Mouse (Mus musculus) inflammation-experienced regulatory T-cells, adult 6 months (primary cell): ENCODE results near the gene Steap3. TPM values are rescaled to one million over a fixed set of nuclear protein-coding genes. Genes with fewer than 3 reads are reported as not detected.

Experiments used
- ATAC-seq: one replicate; pipeline ENCODE4 v1.8.0; 2017
- polyA plus RNA-seq, 3 experiments: library from polyadenylated mRNA; unstranded; fragments of 100-300 nt; shearing (Covaris generic); gene quantifications; one replicate each; pipeline ENCODE4 v1.2.1; 2017

Gene Steap3
- polyA plus RNA-seq, 3 experiments from 2014 or later, result 1.5 TPM; not detected in 2

DNA sequence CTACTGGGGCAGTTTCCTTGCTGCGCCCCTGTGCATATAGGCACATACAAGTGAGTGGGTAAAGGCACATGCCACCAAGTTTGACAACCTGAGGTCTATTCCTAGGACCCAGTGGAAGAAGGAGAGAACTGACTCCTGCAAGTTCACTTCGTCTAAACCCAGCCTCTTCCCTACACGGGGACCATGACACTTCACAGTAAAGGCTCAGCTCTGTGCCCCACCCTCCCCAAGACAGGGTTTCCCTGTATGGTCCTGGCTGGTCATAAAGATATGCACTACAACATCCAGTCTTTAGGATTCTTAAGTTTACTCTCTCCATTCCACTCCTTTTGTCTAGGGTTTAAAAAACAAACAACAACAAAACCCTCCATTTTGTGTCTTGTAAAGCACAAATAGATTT is 21.9 kb downstream of the Steap3 start:
- no peak for ATAC-seq

DNA sequence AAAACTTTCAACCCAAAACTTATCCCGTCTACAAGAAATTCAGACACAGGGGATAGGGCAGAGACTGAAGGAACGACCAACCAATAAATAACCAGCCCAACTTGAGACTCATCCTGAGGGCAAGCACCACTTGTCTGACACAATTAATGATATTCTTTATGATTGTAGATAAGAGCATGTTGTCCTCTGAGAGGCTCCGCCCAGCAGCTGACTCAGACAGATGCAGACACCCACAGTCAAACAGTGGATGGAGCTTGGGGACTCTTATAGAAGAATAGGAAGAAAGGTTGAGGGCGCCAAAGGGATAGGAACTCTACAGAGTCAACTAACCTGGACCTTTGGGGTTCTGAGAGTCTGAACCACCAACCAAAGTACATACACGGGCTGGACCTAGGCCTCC is 22.7 kb downstream of the Steap3 start:
- no peak for ATAC-seq

DNA sequence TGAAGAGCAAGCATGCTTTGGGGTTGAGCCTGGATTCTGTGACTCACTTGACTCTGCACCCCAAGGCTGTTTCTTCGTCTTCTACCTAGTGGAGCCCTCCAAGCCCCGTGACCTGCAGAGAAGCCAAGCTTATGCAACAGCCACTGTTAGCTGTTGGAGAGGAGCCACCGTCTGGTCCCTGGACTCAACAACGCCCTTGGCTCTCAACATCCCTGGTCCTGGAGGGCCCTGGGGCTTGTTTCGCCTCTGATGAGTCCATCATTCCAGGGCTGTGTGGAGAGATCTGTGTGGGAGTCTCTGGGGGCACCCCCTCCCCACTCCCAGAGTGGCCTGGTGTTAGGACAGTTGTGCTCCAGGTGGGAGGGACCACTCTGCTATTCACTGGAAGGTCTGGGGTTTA is 24.3 kb downstream of the Steap3 start:
- no peak for ATAC-seq

DNA sequence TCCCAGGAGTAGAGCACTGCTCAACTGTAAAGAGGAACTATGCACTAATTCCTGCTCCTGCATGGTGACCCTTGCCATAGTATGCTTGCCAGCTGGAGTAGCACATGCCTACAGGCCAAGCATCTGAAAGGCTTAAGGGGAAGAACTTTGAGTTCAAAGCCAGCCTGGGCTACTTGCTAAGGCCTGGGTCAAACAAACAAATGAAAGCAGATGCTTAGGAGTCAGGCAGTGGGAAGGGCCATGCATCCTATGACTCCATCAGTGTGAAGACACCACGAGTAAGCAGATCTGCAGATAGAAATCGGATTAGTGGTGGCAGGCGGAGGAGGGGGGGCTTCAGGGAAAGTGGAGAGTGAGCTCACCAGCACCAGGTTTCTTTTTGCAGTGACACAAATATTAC is 25.2 kb downstream of the Steap3 start:
- no peak for ATAC-seq

DNA sequence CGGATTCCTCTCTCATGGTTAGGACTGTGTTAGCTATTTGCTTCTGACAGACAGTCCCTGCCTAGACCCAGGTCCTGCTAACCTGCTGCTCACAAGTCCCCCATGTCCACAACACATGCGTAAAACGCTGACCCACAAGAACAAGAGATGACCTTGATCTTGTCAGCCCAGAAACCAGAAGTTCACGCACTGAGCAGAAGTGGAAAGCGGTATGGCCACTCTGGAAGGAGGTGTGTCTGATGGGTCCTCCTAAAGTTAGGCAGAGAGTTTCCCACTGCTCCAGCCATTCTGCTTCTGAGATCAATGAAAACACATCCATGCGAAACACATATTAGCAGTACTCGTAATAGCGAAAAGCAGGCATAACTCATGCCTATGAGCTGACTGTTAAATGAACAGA is 25.6 kb downstream of the Steap3 start:
- no peak for ATAC-seq

DNA sequence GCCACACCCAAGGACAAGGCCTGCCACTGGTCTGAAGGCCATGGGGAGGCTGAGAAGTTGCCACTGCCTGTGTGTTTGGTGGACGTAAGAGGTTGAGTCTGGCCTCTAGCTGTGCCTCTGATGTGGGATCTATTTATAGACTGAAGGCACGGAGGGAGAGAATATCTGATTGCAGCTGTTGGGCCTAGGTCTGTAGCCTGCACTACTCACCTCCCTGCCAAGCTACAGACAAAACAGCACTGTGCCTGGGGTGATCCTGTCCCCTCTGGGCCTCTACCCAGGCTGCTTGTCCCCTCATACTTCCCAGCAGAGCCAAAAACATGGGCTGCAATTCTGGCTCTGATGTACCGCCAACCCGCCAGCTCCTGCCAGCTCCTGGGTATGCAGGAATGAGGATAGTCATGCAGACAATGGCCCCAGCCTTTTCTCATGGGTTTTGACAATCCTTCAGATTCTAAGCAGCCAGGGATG is 26.8 kb downstream of the Steap3 start:
- ATAC-seq, result no peak

DNA sequence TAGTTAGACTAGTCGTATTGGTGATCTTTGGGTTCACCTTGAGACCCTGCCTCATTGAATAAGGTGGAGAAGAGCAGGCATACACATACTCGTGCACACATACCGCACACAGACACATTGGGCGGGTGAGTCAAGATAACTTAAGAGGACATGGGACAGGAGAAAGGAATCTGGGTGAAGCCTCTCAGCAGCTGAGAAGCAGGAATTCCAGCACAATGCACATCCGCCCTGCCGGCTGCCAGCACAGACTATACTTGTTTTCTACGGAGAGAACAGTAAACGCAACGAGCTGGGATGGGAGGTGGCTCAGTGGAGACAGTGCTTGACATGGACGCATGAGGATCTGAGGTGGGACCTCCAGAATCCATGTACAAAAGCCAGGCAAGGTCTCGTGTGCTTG is 27.9 kb downstream of the Steap3 start:
- no peak for ATAC-seq

DNA sequence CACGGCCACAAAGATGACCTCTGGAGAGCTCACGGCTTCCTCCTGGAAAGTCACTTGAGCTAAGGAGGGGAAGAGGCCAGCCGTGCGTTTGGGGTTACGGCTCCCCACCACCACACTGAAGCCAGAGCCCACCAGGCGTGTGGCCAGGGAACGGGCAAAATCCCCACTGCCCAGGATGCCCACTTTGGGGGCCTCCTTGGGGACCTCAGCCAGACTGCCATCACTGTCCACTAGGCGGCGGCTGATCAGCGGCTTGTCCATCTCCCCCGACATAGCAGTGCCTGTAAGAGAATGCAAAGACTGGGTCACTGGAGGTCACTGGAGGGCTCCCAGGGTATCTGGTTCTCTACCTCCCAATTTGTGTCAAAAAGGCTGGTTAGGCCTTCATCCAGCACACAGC is 28.5 kb downstream of the Steap3 start:
- no peak for ATAC-seq

DNA sequence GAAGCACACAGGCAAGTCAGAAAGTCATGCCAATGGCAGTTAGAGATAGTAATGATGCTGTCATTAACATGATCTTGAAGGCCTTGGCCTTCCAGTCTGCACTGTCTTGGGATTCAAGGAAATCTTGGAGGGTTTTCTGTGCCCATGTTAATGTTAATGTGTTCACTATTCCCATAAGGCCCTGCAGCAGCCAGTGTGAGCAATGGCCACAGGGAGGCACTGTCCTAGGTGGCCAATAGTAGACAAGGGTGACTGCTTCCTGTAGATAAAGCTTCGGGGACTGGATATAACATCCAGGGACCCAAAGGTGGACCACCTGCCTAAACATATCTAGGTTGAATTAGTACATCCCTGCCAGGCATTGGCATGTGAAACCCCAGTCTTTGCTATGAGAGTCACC is 35.4 kb downstream of the Steap3 start:
- ATAC-seq, result no peak

DNA sequence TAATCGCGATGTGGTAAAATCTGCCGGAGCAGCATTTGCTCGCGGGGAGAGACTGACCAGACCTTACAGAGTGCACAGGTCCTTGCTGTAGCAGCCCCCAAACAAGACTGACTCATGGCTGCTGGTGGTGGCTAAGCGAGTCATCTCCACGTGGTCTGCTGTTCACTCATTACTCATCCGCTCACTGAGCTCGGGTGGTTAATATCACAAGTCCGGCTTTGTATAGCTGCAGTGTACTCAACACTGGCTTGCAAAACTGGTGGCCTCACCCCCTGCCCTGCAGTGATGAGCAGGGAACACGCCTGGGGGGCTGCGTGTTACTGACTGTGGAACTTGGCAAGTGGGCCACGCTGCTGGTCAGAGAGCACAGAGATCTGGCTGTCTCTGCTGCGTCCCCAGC is 36.1 kb downstream of the Steap3 start:
- ATAC-seq, result no peak

DNA sequence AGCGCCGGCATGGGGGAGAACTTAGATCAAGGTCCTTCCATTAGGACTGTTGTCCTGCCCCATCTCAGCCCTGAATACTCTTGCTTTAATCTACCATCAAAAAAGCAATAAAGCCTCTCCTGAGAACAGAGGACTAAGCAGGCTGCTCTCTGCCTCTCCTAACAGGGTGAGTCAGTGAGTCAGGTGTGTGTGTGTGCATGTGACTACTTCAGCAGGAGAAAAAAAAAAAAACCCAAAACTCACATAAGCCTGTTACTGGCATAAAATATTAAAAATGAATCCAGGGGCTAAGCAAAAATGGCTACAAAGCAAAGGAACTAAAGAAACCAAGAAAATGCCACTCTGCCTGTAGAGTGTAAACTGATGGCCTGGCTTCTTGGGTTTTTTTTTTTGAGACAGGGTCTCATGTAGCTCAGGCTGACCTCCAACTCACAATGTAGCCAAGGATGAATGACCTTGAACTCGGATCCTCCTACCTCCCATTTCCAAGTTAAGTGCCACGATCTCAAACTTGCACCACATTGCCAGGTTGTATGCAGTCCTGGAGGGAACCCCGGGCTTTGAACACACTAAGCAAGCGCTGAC is 36.8 kb downstream of the Steap3 start:
- no peak for ATAC-seq

DNA sequence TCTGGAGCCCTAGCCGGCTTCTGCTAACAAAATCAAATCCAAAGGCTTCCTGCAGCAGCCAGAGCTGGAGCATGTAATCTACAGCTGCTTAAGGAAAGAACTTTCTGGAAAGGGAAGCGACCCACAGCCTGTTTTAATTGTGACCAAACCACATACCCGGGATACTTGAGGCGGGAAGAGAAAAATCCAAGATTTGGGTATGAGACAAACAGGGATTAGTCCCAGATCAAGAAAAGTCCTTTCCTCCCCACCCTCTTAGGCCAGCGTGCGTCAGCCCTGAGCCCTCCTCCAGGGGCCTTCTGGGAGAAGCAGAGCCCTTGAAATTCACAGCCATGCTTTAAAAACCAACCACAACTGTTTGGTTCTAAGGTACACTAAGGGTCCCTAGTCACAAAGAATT is 40.3 kb downstream of the Steap3 start:
- ATAC-seq, result no peak

DNA sequence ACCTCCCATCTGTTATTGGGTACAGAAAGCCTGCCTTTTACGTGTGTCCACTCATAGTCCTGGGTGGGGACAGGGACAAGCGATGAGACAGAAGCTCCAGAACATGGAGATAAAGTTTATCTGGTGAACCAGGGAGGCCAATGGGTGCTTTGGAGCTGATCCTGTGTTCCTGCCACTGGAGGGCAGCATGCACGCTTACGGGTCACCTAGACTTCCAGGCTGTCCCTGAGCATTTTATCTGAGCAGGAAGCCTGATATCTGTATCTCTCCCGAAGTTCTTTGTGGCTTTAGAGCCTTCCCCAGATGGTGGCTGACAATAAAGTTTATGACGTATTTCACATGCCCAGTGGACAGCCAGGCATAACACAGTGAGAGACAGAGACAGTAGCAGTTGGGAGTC is 41.2 kb downstream of the Steap3 start:
- no peak for ATAC-seq

DNA sequence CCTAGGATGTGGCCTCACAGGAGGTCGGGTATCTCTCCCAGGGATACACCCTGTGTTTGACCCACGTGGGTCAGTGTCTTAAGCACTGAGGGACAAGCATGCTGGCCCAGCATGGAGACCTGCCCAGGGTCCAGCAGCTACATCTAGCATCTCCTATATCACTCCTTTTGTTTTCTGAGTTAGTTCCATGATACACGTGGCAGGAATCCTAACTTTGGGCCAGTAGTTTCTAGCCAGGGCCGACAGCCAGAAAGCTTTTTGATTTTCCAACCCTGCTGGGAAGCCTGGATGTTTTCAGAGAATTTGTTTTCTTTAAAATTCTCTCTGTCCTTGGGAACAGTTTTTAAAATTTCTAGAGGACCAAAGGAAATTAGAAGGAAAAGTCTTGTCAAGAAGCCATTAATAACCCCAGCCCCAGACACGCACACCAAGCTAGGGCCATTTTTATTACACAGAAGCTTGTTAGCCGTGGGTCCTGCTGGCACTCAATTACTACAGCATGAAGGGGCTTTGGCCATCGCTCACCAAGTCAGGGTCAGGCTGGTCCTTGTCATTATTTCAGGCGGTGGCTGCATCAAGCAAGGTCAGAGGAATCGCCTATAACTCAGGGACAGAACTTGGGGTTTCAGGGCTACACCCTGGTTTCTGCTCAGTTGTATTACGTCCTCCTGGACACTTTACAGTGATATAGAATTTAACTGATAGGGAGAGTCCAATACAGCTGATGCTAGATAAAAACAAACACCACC is 42.6 kb downstream of the Steap3 start:
- ATAC-seq, result no peak

DNA sequence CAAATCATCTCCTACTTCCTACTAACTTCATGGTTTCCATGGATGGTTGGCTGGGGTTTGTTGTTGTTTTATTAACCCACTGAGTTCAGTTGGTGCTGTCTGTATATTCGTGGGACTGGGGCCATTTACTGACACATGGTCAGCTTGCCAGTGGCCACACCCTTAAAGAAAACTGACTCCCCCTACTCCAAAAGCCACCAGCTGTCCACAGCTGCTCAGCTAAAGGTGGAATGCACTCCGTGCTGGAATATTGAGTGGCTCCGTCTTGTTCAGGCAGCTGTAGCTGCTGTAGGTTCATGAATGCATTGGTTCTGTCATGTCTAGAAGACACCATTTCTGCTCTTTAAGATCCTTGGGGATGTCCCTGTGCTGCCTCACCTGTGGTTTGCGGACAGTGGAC is 48.9 kb downstream of the Steap3 start:
- no peak for ATAC-seq

DNA sequence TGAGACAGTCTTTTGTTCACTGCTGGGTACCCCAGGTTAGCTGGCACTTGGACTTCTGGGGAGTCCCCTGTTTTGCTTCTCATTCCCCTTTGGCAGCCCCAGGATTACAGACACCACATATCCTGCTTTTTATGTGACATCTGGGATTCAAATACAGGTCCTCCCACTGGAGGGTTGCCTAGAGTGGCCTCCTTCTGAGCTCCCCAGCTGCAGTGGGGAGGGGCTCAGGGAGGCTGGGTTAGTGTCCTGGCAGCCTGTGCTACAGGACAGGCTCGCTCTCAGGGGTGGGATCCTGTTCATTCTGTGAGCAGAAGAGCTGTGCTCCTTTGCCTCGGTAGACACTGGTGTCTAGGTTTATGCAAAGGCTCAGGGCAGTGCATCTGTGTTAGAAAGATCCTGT is 51.2 kb downstream of the Steap3 start:
- no peak for ATAC-seq

DNA sequence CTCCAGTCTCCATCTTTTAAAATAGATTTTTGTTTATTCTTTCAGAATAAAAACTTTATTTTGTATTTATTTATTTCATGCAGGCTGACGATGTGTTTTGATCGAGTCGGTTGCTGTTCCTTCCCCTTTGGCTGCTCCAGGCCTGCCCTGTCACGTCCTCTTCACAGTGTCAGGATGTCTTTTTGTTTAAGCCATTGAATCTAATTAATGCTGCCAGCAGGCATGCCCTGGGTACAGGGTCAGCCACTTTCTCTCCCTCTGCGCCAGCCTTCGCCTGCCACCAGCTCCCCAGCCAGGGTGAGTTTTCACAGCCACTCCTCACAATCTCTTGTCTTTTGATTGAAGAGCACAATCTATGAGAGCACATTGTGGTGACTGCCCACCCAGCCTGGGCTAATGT is 51.7 kb downstream of the Steap3 start:
- ATAC-seq, result no peak

DNA sequence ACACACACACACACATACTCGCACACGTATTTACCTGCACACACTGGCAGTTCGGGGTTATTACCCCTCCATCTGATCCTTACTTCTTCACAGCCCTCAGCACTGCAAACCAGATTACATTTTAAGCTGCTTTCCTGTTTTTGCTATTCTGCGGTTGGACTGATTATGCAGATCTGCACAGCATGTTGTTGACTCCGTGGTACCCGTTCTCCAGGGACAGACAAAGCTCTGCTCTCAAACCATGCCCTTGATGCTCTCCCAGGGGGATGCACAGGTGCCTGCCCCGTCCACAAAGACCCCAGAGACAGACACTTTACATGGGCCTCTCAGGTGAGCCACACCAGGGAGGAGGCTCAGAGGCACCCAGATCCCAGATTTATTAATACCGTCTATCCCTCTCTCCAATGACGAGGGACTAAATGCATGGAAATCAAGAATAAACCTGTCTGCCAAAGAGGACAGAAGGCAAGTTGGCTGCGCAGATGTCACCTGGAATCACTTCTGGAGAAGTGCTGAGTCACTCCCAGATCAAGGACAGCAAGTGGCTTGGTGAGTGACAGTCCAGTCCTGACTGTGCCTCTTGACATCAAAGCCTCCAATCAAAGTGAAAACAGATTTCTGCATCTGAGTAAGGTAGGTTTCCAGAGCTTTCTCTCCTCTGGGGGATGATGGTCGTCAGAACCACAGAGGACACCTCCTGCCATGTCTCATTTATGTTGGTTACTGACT is 63.8 kb downstream of the Steap3 start:
- ATAC-seq, result no peak

DNA sequence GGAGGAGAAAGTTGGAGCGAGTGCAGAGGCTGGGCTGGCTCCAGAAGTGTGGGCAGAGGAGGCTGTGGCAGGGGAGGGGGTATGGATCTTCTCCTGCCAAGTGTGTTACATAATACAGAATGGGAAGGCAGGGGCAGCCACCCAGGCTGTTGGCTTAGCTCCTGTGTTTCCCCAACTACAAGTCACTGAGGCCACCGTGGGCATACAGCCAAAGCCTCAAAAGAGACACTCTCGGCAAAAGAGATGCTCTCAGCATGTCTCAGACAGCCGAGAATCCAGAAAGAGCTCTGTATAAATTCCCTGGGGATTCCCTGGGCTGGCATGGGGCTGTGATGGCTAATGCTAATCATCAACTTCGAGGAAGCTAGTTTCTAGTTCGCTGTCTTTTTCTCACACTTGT is 64.9 kb downstream of the Steap3 start:
- no peak for ATAC-seq

DNA sequence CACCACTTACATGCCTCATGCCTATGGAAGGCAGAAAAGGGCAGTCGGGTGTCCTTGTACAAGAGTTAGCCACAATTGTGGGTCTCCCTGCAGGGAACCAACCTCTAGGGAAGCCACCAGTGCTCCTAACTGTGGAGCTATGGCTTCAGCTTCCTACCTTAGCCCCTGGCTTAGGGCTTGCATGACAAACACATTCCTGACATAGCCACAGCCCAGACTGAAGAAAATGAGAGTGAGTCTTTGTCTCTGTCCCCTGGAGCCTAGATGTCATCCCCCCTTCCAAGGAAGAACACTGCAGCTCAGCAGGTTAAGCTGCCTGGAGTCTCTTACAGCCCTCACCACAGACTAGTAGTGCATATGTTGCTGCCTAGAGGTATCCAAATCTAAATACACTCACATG is 67.7 kb downstream of the Steap3 start:
- no peak for ATAC-seq

DNA sequence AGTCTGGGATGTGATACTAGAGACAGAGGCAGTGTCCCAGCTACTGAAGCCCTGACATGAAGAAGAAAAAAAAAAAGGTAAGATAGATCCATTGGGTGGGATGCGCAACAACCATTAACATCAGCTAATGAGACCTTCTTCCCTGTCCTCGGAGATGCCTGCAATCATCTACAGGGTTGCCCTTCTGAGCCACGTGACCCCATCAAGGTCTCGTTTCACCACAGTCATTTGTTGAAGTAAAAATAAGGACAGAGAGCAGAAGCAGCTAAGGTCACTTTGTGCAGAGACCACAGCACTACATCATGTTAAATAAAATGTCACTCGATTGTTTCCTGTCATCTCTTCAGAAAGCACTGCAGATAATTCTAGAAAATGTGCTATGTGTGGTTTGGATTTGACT is 68.7 kb downstream of the Steap3 start:
- no peak for ATAC-seq

DNA sequence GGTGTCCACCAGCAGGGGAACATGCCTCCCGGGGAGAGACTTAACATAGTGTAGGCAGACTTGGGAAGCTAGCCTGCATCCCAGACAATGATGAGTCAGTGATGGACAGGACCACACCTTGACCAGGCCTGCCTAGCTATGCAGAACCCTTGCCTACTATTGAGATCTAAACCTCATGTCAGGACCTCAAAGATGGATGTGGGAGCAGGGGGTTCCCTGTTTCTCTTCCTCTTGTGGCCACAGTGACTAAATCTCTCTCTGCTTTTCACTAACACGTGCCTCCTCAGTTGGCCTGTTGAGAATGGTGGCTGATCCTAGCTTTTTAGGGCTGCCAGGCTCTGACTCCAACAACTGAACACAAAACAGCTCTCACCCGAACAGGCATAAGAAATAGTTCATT is 70.0 kb downstream of the Steap3 start:
- no peak for ATAC-seq

DNA sequence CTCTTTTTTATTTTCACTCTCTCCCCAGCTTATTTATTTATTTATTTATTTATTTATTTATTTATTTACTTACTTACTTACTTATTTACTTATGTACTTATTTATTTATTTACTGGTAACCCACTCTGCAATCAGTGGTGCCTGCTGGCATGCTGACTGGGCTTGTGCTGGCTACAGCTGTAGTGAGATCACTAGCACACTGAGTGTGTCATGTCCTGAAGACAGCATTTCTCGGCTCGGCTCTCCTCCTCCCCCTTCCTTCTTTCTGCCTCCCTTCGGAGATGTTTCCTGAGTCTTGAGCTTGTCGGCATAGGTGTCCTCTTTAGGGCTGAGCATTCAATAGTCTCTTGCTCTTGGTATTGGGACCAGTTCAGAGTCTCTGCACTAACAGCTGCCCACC is 73.6 kb downstream of the Steap3 start:
- ATAC-seq, result no peak

DNA sequence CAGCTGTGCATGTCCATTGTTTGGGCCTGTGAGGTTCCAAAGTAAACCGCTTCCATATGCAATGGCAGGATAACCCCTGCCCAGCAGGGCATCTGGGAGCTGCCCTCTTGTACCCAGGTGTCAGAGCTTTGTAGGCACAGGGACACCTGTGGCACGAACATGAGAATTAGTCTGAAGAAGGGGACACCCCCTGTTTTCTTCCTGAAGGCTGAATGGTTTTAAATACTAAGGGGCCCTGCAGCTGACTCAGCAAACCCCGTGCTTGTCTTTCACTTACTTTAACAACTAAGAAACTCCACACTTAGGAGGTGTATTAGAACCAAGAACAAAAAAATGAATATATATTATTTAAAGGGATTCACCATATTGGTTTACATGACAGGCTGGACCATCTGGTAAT is 74.4 kb downstream of the Steap3 start:
- no peak for ATAC-seq
